Mouse (Mus musculus) embryonic facial prominence, embryonic 13.5 days (tissue): ENCODE measurements around the gene Wasf3. TPM values are rescaled to one million over a fixed set of nuclear protein-coding genes. Genes with fewer than 3 reads are reported as not detected.
"Not testable (repeated sequence)": the region's sequence is repeated elsewhere in the genome, so short reads cannot be mapped to it uniquely, and the experiment has no call there.

Source experiments
- ATAC-seq: fragments of 200-750 bp; cut with Nextera tagmentation; 2 replicates; pipeline ENCODE4 v1.8.0; 2017; ENCODE audit warnings: low read depth; ENCODE audit not compliant: insufficient number of reproducible peaks, insufficient read depth, low FRiP score, low TSS enrichment
- H3K27ac ChIP-seq: fragments of 300-500 bp; sonication (generic); 2 replicates; pipeline ENCODE4 v1.5.1; 2015; ENCODE audit warnings: moderate library complexity, mild to moderate bottlenecking, inconsistent platforms
- H3K27me3 ChIP-seq: fragments of 300-500 bp; sonication (generic); 2 replicates; pipeline ENCODE4 v1.6.1; 2015; ENCODE audit warnings: mild to moderate bottlenecking, inconsistent platforms
- H3K36me3 ChIP-seq: fragments of 300-500 bp; sonication (generic); 2 replicates; pipeline ENCODE4 v1.6.1; 2015; ENCODE audit warnings: mild to moderate bottlenecking, inconsistent platforms
- H3K4me1 ChIP-seq: fragments of 300-500 bp; sonication (generic); 2 replicates; pipeline ENCODE4 v1.6.1; 2015; ENCODE audit warnings: inconsistent platforms
- H3K4me2 ChIP-seq: fragments of 300-500 bp; sonication (generic); 2 replicates; pipeline ENCODE4 v1.6.1; 2015; ENCODE audit warnings: moderate library complexity, mild to moderate bottlenecking, inconsistent platforms
- H3K4me3 ChIP-seq: fragments of 300-500 bp; sonication (generic); 2 replicates; pipeline ENCODE4 v1.5.1; 2015; ENCODE audit warnings: mild to moderate bottlenecking, inconsistent platforms
- H3K9ac ChIP-seq: fragments of 300-500 bp; sonication (generic); 2 replicates; pipeline ENCODE4 v1.6.1; 2015; ENCODE audit warnings: mild to moderate bottlenecking, inconsistent platforms
- H3K9me3 ChIP-seq: fragments of 300-500 bp; sonication (generic); 2 replicates; pipeline ENCODE4 v1.6.1; 2016; ENCODE audit warnings: inconsistent platforms
- WGBS: fragments of 180-500 bp; shearing (Covaris S2); methylation state at CpG from one replicate; pipeline ENCODE4 v1.1.7; 2015; ENCODE audit warnings: mixed read lengths; 5-methylcytosine and 5-hydroxymethylcytosine counted together
- polyA plus RNA-seq: library from polyadenylated mRNA; unstranded; fragments of >200 nt; fragmentation: Nextera tagmentation; extraction: Ambion mirVana; gene quantifications from 2 replicates; pipeline ENCODE4 v1.2.1, GENCODE M21; 2015

Gene Wasf3
- polyA plus RNA-seq, 1 experiment from 2014 or later = 4.8 TPM

DNA sequence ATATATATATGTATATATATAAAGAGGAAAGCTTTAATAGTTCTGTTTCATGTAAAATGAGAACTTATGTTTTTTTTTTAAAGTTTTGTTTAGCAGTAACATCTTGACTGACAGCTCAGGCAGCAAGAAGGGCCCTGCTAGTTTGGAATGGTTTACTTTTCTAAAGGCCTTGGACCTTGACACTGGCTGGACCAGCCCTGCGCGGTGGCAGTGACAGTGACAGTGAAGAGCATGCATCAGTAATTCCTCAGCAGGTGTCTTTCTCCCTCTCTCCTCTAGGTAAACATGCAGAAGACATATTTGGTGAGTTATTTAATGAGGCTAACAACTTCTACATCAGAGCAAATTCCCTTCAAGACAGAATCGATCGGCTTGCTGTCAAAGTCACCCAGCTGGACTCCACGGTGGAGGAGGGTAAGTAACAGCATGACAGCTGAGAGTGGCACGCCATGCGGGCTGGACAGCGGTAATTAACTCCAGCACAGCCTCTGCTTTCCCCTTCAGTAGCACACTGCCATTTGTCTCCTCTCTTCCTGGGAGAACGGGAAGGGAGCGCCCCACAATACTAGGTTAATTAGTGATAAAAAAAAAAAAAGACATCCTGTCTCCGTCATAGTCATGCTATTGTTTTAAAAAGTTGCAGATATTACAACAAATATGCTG lies 66.9 kb downstream of the Wasf3 start:
- Histone ChIP-seq H3K36me3 (peaks cover 29% of the 10 kb centered on the region), H3K27ac (no peak overlapping the region), H3K4me2 (no peak overlapping the region), H3K9ac (no peak overlapping the region), H3K9me3 (no peaks in the 10 kb centered on the region), H3K4me1 (no peaks in the 10 kb centered on the region), H3K27me3 (no peaks in the 10 kb centered on the region), H3K4me3 (no peak overlapping the region)
- no peak for ATAC-seq
- WGBS = 67% methylated on average over 11 of the region's 11 CpGs

DNA sequence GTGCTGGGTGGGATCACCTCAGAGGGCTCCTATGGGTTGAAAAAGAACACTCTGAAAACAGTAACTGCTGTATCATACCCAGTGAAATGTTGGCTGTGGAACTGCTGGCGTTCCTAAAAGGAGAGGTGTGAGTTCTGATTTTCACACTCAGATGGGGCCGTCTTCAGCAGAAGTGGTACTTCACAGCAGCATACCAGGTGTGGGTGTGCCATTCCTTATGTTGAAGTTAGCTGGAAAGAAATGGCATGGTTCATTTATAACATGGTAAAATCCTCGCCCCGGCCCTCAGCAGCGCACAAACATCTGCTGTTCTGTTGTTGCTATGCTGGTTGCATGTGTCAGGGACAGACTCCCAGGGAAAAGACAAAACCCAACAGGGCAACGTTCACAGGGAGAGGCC lies 68.8 kb downstream of the Wasf3 start:
- no peak for ATAC-seq

GRCm38 (mm10) chr5:146461612-146462011 lies 76.8 kb downstream of the Wasf3 start:
- H3K27ac ChIP-seq = no peak overlapping the region
- no peak overlapping the region for H3K4me3 ChIP-seq
- H3K36me3 ChIP-seq = peaks cover 17% of the 10 kb centered on the region
- no peak for ATAC-seq
- no peaks in the 10 kb centered on the region for H3K9me3 ChIP-seq
- H3K27me3 ChIP-seq = no peaks in the 10 kb centered on the region
- WGBS = 72% methylated on average over 8 of the region's 8 CpGs
- H3K9ac ChIP-seq = no peak overlapping the region
- no peak overlapping the region for H3K4me2 ChIP-seq
- H3K4me1 ChIP-seq = no peaks in the 10 kb centered on the region

More for the DNA sequence above, 68.8 kb downstream of the Wasf3 start:
- Histone ChIP-seq H3K4me3 (no peak overlapping the region), H3K27ac (no peak overlapping the region), H3K36me3 (peaks cover 22% of the 10 kb centered on the region), H3K4me2 (no peak overlapping the region), H3K9ac (no peak overlapping the region), H3K27me3 (no peaks in the 10 kb centered on the region), H3K4me1 (no peaks in the 10 kb centered on the region), H3K9me3 (no peaks in the 10 kb centered on the region)
- 89% methylated on average over 6 of the region's 6 CpGs for WGBS

DNA sequence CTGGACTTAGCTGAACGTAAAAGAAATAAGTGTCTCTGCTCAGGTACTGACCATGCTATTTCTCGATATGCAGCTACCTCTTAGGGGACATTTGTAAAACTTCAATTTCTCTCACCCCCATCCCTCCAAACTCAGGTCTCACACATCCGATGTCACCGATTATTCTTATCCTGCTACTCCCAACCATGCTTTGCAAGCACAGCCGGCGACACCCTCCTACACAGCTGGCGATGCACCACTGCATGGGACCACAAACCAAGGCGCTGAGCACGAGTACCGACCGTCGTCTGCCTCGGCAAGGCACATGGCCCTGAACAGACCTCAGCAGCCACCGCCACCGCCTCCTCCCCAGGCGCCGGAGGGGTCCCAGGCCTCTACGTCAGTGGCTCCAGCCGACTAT lies 81.9 kb downstream of the Wasf3 start:
- Histone ChIP-seq H3K4me1 (no peaks in the 10 kb centered on the region), H3K4me2 (no peak overlapping the region), H3K27me3 (no peaks in the 10 kb centered on the region), H3K27ac (no peak overlapping the region), H3K4me3 (no peak overlapping the region), H3K9me3 (no peaks in the 10 kb centered on the region), H3K36me3 (peaks cover 22% of the 10 kb centered on the region; the same call in 1 of the 2 replicates), H3K9ac (no peak overlapping the region)
- 94% methylated on average over 19 of the region's 19 CpGs for WGBS
- ATAC-seq = no peak

DNA sequence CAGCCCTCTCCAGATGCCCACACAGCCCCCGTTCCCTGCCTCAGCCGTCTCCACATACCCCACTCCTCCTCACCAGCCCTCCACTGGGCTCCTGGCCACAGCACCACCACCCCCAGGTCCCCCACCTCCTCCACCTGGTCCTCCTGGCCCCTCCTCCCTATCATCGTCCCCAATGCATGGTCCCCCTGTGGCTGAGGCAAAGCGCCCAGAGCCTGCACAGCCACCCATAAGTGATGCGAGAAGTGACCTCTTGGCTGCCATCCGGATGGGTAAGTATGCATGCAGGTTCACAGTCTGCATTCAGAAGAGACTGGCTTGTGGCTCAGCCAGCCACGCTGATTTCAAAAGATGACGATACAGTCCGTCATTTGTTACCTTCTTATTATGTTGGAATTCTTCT lies 83.5 kb downstream of the Wasf3 start:
- no peak overlapping the region for H3K27ac ChIP-seq
- peaks cover 22% of the 10 kb centered on the region; the same call in 1 of the 2 replicates for H3K36me3 ChIP-seq
- H3K4me3 ChIP-seq = no peak overlapping the region
- ATAC-seq = no peak
- WGBS = 87% methylated on average over 9 of the region's 9 CpGs
- H3K4me2 ChIP-seq = no peak overlapping the region
- H3K9ac ChIP-seq = no peak overlapping the region
- H3K9me3 ChIP-seq = no peaks in the 10 kb centered on the region
- H3K4me1 ChIP-seq = no peaks in the 10 kb centered on the region
- no peaks in the 10 kb centered on the region for H3K27me3 ChIP-seq

DNA sequence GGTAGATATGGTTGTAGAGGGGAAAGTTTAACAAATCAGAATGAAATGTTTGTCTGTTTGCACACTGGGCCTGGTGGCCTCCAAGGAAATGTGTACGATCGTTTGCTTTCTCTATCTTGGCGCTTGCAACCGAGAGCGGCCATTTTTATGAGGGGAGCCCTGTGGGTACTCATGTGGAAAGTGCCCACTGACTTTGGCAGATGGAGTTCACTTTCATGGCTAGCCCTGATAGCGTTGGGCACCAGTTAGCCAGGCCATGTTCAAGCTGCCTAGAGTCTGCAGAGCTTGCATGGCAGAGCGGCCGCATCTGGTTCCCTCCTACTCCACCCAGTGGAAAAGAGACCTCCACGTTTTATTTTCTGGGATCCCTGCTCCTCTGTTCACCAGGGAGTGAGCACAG lies 86.0 kb downstream of the Wasf3 start:
- H3K9ac ChIP-seq = no peak overlapping the region
- 91% methylated on average over 9 of the region's 9 CpGs for WGBS
- no peak for ATAC-seq

GRCm38 (mm10) chr5:146471311-146471710 lies 86.5 kb downstream of the Wasf3 start:
- H3K27me3 ChIP-seq = no peaks in the 10 kb centered on the region
- no peak for ATAC-seq
- peaks cover 22% of the 10 kb centered on the region; the same call in 1 of the 2 replicates for H3K36me3 ChIP-seq
- no peak overlapping the region for H3K27ac ChIP-seq
- no peak overlapping the region for H3K4me2 ChIP-seq
- 88% methylated on average over 5 of the region's 5 CpGs for WGBS
- H3K4me1 ChIP-seq = no peaks in the 10 kb centered on the region
- no peaks in the 10 kb centered on the region for H3K9me3 ChIP-seq
- H3K9ac ChIP-seq = no peak overlapping the region
- no peak overlapping the region for H3K4me3 ChIP-seq

More for the DNA sequence above, 86.0 kb downstream of the Wasf3 start:
- Histone ChIP-seq H3K27ac (no peak overlapping the region), H3K4me2 (no peak overlapping the region), H3K4me3 (no peak overlapping the region), H3K9me3 (no peaks in the 10 kb centered on the region), H3K36me3 (peaks cover 22% of the 10 kb centered on the region; the same call in 1 of the 2 replicates), H3K27me3 (no peaks in the 10 kb centered on the region), H3K4me1 (no peaks in the 10 kb centered on the region)

DNA sequence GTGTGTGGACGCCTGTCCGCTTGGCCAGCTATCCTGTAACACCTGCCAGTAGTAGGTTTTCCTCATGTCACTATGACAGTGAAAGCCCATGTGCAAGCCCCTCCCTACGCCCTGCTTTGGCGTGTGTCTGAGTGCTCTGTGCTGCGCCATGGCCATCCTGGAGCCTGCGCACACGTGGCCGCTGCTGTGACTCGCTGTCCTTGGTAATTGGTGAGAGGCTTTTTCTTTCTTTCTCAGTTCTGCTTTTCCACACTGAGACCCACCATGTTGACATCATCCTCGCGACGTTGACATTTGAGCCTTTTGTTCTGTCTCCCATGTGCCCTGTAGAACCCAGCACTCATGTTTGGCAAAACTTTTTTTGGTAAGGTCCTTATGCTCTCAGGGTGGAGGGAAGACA lies 87.0 kb downstream of the Wasf3 start:
- Histone ChIP-seq H3K27me3 (no peaks in the 10 kb centered on the region), H3K9me3 (no peaks in the 10 kb centered on the region), H3K27ac (no peak overlapping the region), H3K36me3 (peaks cover 20% of the 10 kb centered on the region; the same call in 1 of the 2 replicates), H3K4me1 (no peaks in the 10 kb centered on the region), H3K4me2 (no peak overlapping the region), H3K9ac (no peak overlapping the region), H3K4me3 (no peak overlapping the region)
- ATAC-seq = no peak
- WGBS = 88% methylated on average over 12 of the region's 12 CpGs

DNA sequence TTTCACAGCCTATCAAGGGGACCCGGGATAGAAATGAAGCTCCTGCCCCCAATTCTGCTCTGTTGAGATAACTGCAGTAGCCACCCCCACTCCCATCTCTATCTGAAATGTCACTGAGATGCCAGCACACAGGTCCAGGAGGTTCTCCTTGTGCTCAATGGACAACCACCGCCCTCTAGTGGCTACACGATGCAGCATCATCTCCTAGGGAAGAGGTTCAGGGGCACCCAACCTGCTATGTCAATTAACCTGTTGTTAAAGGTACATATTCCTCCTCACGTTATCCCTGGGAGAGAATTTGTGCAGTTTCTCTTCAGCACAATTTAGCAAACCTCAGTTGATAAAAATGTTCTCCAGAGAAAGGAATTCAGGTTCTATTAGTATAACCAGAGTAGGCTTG lies 94.8 kb downstream of the Wasf3 start:
- not testable (repeated sequence) for H3K4me2 ChIP-seq, ATAC-seq, H3K4me1 ChIP-seq, H3K36me3 ChIP-seq, H3K27me3 ChIP-seq, H3K9me3 ChIP-seq, H3K4me3 ChIP-seq, H3K9ac ChIP-seq, H3K27ac ChIP-seq
- WGBS = 8% methylated on average over 4 of the region's 4 CpGs

DNA sequence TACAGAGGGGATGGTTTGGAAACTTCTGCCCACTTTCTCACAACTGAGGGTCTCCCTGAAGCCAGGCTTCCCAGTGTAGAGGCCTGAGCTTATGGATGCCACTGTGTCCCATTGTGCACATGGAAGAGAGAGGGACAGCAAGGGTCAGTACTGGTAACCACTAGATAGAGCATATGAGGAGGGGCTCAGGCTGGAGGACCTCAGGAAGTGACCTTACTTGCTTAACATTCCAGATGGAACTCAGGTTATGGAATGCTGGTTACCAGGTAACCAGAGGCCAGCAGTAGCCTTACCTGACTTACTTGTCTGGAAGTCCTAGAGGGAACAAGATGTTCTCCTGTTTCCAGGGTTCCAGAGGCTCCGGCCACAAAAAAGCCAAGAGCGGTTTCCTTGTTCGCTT lies 96.9 kb downstream of the Wasf3 start, which contains the start of gene Gm6408:
Gene Gm6408, plus strand, starts transcription at position 301 of the 400 bp plus-strand sequence.
- not testable (repeated sequence) for H3K9me3 ChIP-seq, H3K4me2 ChIP-seq, H3K27ac ChIP-seq, H3K4me1 ChIP-seq, ATAC-seq, H3K9ac ChIP-seq, H3K36me3 ChIP-seq, H3K27me3 ChIP-seq, H3K4me3 ChIP-seq
- 93% methylated on average over 3 of the region's 3 CpGs for WGBS

DNA sequence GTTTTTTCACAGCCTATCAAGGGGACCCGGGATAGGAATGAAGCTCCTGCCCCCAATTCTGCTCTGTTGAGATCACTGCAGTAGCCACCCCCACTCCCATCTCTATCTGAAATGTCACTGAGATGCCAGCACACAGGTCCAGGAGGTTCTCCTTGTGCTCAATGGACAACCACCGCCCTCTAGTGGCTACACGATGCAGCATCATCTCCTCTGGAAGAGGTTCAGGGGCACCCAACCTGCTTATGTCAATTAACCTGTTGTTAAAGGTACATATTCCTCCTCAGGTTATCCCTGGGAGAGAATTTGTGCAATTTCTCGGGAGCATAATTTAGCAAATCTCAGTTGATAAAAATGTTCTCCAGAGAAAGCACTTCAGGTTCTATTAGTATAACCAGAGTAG lies 104.2 kb downstream of the Wasf3 start:
- not testable (repeated sequence) for H3K4me1 ChIP-seq, H3K27me3 ChIP-seq, H3K4me3 ChIP-seq, H3K36me3 ChIP-seq, H3K9me3 ChIP-seq, H3K27ac ChIP-seq, ATAC-seq, H3K4me2 ChIP-seq, H3K9ac ChIP-seq
- 13% methylated on average over 3 of the region's 4 CpGs for WGBS

- H3K4me1 ChIP-seq, H3K9ac ChIP-seq, ATAC-seq, H3K4me2 ChIP-seq, H3K4me3 ChIP-seq, H3K36me3 ChIP-seq, H3K27ac ChIP-seq, H3K9me3 ChIP-seq, H3K27me3 ChIP-seq: not testable (repeated sequence)
- no CpG with 5 or more reads among the region's 5 CpGs for WGBS
Measured at GRCm38 (mm10) chr5:146491063-146491462, 106.3 kb downstream of the Wasf3 start, which contains the start of gene Gm6370. Gene Gm6370, plus strand, starts transcription at chr5:146491363.
